Mouse (Mus musculus) cerebellum, adult (tissue): ENCODE measurements around the gene Sf3b3.

Experiments used
- ATAC-seq: cut with Nextera tagmentation; 2 replicates; pipeline ENCODE4 v1.9.2; 2017; ENCODE audit warnings: mild to moderate bottlenecking, moderate library complexity, mixed read lengths; ENCODE audit not compliant: insufficient number of reproducible peaks, low FRiP score, low TSS enrichment

Gene Sf3b3

GRCm38 (mm10) chr8:110779924-110780718, 66.5 kb downstream of the Sf3b3 start:
- no peak for ATAC-seq

GRCm38 (mm10) chr8:110776335-110776734, 70.3 kb downstream of the Sf3b3 start:
- ATAC-seq: no peak

- no peak for ATAC-seq
Observed at GRCm38 (mm10) chr8:110775721-110776120, 70.9 kb downstream of the Sf3b3 start.

GRCm38 (mm10) chr8:110775316-110775715, 71.3 kb downstream of the Sf3b3 start:
- no peak for ATAC-seq

- ATAC-seq: no peak
Observed at GRCm38 (mm10) chr8:110774725-110775124, 71.9 kb downstream of the Sf3b3 start.

- ATAC-seq: no peak
Observed at GRCm38 (mm10) chr8:110774047-110774446, 72.5 kb downstream of the Sf3b3 start.

- ATAC-seq: no peak
Observed at GRCm38 (mm10) chr8:110772452-110772851, 74.1 kb downstream of the Sf3b3 start.

GRCm38 (mm10) chr8:110767261-110767660, 79.3 kb downstream of the Sf3b3 start:
- no peak for ATAC-seq

GRCm38 (mm10) chr8:110764671-110765070, 81.9 kb downstream of the Sf3b3 start:
- ATAC-seq: no peak

GRCm38 (mm10) chr8:110761988-110762387, 84.6 kb downstream of the Sf3b3 start:
- no peak for ATAC-seq

- ATAC-seq: no peak
Observed at GRCm38 (mm10) chr8:110761185-110761584, 85.4 kb downstream of the Sf3b3 start.

- ATAC-seq: no peak
Observed at GRCm38 (mm10) chr8:110760280-110760940, 86.2 kb downstream of the Sf3b3 start.
